Mouse (Mus musculus): ENCODE data around the gene Arntl.

Arntl gene

GRCm38 (mm10) chr7:113206644-113207470 lies at the start of gene Arntl:
Gene Arntl (plus strand): TSS chr7:113207465.
- DNase-seq (ENCODE audit: low read depth): peak; percentile 98

- DNase-seq (ENCODE audit: low read depth): no peak
Observed at GRCm38 (mm10) chr7:113161077-113161698, 46.1 kb upstream of the Arntl start.

DNA sequence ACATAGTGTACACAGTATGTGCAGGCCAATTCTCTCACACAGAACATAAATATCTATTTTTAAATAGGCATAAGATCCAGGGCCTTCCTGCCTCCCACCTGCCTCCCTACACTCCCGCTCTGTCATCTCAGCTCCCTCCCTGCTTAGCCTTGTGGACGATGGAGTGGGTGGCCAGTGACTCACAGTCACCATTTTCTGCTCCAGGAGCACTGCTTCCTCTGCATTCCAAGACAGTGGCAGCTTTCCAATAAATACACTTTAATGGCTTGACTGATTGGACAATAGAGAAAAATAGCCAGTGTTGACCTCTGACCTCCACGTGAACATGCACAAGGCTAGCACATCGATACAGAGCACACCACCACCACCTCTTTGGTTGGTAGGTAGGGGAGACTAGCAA lies 42.5 kb upstream of the Arntl start:
- no peak for DNase-seq (ENCODE audit: low read depth)

DNA sequence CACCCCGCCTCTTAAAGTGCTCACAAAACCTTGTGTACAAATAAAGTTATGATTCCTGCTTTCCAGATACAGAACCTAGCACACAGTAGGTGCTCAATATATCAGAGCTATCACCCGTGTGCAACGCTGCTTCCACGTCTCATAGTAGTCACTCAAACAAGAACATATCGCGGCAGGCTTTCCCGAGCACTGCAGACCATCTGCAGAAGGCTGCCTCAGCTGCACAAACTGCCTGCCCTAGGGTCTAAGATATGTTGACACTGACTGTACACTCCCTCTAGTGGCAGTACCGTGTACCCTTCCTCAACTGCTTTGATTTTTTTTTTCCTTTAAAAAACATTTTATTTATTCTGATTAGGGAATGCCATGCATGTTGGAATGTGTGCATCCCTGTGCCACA lies 40.2 kb upstream of the Arntl start:
- peak; percentile 46 for DNase-seq (ENCODE audit: low read depth)

- DNase-seq (ENCODE audit: low read depth): no peak
Observed at GRCm38 (mm10) chr7:113168609-113169008, 38.7 kb upstream of the Arntl start.

DNA sequence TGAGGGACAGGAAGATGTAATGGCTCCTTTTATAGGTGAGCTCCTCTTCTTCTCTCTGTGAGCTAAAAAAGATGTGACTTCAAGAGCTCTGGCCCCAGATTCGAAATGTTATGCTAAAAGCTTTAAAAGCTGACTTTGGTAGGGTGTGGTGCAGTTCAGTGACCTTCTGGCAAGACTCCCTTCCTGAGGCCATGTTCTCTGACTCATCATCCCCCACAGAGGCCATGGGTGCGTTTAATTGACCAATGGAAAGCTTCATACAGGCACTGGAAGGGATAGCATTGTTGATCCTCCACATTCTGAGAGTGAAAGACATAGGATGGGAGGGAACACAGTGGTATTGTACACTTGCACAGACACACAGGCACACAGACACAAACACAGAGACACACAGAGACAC lies 34.8 kb upstream of the Arntl start:
- DNase-seq (ENCODE audit: low read depth): no peak

DNA sequence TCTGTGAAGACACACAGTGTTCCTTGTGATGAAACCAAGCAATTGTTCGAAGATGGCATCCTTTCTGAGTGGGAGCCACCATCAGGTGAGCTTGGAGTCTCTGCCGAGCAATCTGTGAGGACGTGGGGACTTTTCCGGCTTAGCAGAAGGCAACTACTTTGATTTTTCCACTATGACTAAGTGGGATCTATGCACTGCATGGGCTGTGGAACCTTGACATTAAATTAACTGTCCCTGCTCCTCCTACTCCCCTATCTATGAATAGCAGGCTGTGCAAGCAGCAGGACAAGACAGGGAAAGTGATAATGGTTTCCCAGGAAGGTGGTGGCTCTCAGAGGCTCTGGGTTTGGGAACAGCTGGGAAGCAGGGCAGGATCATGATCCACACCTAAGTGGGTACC lies 31.8 kb upstream of the Arntl start:
- DNase-seq (ENCODE audit: low read depth): no peak

DNA sequence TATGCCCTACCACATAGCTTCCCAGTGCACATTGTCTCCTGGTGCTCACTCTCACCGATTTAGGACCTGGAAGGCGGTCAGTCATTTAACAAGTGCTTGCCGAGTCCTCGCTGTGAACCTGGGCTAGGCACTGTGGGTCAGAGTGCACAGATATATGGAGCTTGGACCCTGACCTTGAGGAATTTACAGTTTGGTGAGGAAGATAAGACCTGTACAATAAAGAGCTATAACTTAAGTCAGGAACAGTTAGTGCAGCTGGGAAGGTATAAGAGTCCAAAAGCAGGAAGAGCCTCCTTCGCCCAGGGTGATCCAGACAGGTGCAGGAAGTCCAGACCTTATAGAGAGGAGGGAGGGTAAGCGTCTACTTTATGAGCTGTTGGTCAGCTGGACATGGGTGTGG lies 29.2 kb upstream of the Arntl start:
- no peak for DNase-seq (ENCODE audit: low read depth)

GRCm38 (mm10) chr7:113183787-113184186 lies 23.5 kb upstream of the Arntl start:
- no peak for DNase-seq (ENCODE audit: low read depth)

DNA sequence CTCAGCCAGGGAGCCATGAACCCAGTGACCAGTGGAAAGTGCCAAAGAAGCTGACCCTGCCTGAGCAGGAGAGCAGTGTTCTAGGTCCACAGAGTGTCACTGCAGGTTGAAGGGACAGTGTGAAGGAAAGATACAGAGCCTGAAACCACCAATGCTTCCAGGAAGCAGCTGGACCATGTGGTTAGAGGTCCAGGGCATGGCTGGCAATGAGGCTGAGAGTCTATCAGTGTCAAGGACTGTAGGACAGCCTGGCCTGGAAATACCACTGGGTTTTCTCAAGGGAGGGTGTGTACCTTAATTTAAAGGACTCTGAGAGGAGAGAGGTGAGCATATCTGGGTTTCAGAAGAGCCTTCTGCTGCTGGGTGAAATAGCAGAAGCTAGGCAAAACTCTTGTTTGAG lies 22.2 kb upstream of the Arntl start:
- DNase-seq (ENCODE audit: low read depth): no peak

DNA sequence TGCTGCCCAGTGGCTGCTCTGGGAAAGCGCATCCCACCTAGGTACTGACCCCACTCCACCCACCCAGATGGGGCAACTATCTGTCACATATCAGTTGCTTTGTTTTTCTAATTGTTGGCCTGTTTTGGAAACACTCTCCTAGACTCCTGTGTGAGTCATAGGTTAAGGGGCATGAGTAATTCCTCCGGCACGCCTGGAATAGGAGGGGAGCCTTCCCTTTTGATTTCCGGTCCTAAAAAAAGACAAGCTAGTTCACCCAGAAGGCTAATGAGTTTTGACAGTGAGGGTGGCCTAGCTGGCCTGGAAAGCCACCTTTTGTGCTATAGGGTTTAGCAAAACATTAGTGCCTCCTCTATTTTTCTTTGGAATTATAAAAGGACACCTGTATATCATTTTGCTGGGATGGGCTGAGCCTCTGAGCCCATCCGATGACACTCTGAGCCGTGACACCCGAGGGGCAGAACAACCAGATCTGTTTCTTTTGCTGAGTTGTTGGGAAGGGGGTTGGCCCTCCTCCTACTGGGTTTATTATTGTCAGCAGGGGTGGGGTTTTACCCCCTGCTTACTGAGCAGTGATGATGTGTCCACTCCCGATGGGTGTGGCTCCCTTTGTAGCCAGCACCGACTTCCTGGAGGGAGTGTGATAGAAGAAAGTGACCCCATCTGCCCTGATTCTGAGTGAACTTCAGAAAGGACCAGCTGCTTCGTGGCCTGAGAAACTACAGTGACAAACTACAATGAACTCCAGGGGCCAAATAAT lies 21.0 kb upstream of the Arntl start:
- DNase-seq (ENCODE audit: low read depth): no peak

- DNase-seq (ENCODE audit: low read depth): no peak
Observed at GRCm38 (mm10) chr7:113188091-113188490, 19.2 kb upstream of the Arntl start.

- no peak for DNase-seq (ENCODE audit: low read depth)
Observed at GRCm38 (mm10) chr7:113188566-113188965, 18.7 kb upstream of the Arntl start.

DNA sequence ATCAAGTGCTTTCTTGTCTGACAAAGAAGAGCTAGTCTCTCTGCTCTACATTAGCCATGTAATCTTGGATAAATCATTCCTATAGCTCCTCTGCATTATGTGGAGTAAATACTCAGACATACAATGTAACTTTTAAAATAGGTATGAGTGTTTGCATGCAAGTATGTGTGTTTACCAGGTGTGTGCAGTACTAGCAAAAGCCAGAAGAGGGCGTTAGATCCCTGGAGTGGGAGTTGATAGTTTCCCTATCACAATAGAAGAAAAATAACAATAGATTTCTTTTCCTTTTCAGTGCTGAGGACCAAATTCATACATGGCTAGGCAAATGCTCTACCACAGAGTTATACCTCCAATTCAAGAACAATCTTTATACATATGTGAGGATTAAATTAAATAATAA lies 15.5 kb upstream of the Arntl start:
- DNase-seq (ENCODE audit: low read depth): peak; percentile 27

DNA sequence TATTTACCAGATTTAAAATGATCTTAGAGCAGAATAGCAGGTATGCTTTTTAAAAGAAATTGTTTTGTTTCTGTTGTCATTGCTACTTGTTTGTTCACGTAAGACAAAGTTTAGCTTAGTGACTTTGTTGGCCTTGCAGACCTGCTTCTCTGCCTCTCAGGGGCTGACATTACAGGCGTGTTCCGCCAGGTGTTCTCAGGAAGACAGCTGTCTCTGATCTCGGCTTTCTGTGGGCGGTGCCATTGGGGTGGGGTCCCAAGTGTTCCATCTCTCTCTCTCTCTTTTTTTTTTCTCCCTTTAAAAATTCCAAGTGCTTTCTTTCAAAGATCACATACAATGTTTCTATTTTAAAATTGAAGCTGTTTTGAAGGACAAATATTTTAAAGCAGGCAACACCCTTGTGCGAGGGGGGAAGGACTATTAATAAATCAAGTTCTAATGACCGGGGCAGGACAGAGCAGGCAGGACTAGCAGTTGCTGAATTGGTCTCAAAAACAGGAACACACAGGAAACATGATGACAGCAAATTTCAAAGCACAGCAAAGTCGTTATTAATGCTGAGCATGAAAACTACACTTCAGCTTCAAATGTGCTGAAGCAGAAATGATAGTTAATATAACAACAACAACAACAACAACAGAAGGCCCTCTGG lies 14.4 kb upstream of the Arntl start:
- DNase-seq (ENCODE audit: low read depth): peak; percentile 19

GRCm38 (mm10) chr7:113193872-113194271 lies 13.4 kb upstream of the Arntl start:
- no peak for DNase-seq (ENCODE audit: low read depth)

DNA sequence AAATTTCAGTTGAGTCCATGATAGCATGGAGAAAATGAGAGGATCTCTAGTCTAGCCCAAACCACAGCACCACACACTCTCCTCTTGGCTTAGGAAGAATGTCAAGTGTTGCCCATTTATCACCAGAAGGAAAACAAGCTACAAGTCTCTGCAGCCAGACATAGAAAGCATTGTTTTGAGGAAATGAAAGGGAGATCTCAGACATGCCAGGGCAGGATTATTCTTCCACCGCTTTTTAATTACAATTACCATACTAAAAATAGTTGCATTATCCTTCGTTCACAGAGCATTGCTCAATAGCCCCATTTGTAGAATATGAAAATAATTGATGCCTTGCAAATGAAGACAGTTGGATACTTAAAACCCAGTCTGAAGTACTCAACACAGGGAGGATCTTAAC lies 12.0 kb upstream of the Arntl start:
- no peak for DNase-seq (ENCODE audit: low read depth)

DNA sequence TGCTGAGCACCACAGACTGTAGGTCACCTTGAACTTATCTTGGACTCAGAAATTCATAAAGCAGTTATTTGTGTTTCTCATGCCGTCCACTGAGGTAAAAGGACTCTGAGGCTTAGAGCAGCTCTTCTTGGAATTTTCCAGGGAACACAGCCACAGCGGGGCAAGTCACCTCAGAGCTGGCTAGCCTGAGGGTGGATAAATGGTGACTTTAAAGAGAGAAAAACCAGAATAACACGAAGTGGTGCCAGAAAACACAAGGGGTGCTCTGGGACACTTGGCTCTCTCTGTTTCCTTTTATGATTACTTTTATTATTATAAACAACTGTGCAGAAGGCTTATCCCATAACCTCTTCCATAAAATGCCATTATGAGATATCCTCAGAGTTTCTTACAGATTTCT lies 11.1 kb upstream of the Arntl start:
- no peak for DNase-seq (ENCODE audit: low read depth)

- peak; percentile 36 for DNase-seq (ENCODE audit: low read depth)
Observed at GRCm38 (mm10) chr7:113197161-113197775, 10.0 kb upstream of the Arntl start.

DNA sequence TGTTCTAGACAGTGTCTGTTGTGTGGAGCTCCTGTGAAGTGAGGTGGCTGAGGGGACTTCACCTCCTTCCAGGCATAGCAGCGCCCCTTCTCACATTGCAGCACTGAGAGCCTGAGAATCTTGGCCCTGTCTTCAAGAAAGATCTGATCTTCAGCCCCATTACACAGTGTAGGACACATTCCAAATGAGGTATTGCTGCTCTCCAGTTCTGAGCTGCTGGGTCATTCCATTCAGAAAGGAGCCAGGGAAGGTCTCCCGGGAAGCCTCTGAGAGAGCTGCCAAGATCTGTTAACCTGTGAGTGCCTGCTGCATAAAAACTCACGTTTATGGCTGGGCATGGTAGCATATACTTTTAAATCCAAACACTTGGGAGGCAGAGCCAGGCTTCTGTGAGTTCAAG lies 5.7 kb upstream of the Arntl start:
- DNase-seq (ENCODE audit: low read depth): no peak

GRCm38 (mm10) chr7:113207471-113208387 lies 464 bp downstream of the Arntl start:
- DNase-seq (ENCODE audit: low read depth): no peak
